Comparison of ENCODE assay signal across 8 mouse cellular contexts in the genomic region with DNA sequence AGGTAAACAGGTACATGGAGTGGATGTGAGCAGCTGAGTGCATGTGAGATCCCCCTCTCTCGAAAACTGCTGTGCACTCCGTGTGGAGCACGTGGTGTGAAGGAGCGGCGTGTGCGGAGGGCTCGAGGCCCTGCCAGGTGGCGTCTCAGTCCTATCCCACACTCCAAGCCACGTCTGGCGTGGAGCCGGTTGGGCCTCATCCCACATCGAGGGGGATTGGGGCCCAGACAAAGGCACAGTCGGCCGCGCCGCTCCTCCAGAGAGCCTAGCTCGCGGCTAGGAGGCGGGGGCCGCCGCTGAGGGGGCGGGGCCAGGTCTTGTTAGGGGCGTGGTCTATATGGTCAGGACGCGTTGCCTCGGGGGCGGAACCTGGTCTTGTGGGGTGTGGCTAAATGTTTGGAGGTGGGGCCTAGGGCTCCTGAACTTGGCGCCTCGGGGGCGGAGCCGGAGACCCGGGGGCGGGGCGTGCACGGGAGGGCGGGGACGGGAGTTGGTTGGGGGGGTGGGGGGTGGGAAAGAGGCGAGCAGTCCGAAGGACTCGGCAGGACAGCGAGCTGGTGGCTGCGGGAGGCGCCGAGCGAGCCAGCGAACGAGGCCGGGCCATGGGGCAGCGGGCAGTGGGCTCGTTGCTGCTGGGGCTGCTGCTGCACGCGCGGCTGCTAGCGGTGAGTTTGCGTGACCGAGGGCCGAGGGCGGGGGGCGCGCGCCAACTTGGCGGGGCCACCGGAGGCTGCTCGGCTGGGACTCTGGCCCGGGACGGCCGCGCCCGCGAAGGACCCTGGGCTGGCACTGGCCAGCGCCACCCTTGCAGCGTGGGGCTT. TPM values are rescaled to one million over a fixed set of nuclear protein-coding genes. Genes with fewer than 3 reads are reported as not detected.
DNase-seq lines count a peak whose midpoint lies in the region; ATAC-seq and TF ChIP-seq lines count a peak whose summit lies in the region.

TSS of gene Hspg2 (plus strand) at position 510 of the 821 bp plus-strand sequence.

- DNase-seq in c-Kit-positive CD71-positive TER-119-negative erythroid progenitor cells, embryonic 14.5 days (ENCODE audit: low read depth), result peak; percentile 88
- peak; percentile 96 to 98 for DNase-seq in kidney, postnatal 25 days
- DNase-seq in liver, embryonic 13.5 days, result peak; percentile 91
- peak; percentile 100 for DNase-seq in neural tube, embryonic 10.5 days (ENCODE audit: extremely low spot score, low spot score)

- under 1% methylated on average over 72 of the region's 72 CpGs for WGBS in forebrain, embryonic 12.5 days
- WGBS in heart, embryonic 16.5 days, result 1% methylated on average over 70 of the region's 72 CpGs
- 2% methylated on average over 71 of the region's 72 CpGs for WGBS in liver, embryonic 13.5 days (ENCODE audit: insufficient replicate concordance)
- WGBS in stomach, embryonic 15.5 days, result 1% methylated on average over 65 of the region's 72 CpGs

- peaks cover 3% of the 10 kb centered on the region for H3K27me3 ChIP-seq in E14TG2a.4 (ENCODE audit: insufficient read depth, low read length)
- peaks cover 3% of the 10 kb centered on the region; the same call in 1 of the 2 replicates for H3K27me3 ChIP-seq in forebrain, embryonic 12.5 days
- no peaks in the 10 kb centered on the region for H3K27me3 ChIP-seq in heart, embryonic 16.5 days (ENCODE audit: control insufficient read depth, insufficient read depth, low read length)
- H3K27me3 ChIP-seq in liver, embryonic 13.5 days, result peaks cover 21% of the 10 kb centered on the region
- H3K27me3 ChIP-seq in stomach, embryonic 15.5 days (replicated peaks), result no peaks in the 10 kb centered on the region

- peaks cover 10% of the 10 kb centered on the region for H3K36me3 ChIP-seq in E14TG2a.4 (ENCODE audit: insufficient read depth, low read length)
- no peaks in the 10 kb centered on the region for H3K36me3 ChIP-seq in forebrain, embryonic 12.5 days (replicated peaks)
- no peaks in the 10 kb centered on the region for H3K36me3 ChIP-seq in heart, embryonic 16.5 days (ENCODE audit: control insufficient read depth, insufficient read depth)
- no peaks in the 10 kb centered on the region for H3K36me3 ChIP-seq in liver, embryonic 13.5 days
- no peaks in the 10 kb centered on the region for H3K36me3 ChIP-seq in stomach, embryonic 15.5 days

- H3K9ac ChIP-seq in forebrain, embryonic 12.5 days, result peak within 1 kb of the TSS; percentile 72
- peak within 1 kb of the TSS; percentile 96 for H3K9ac ChIP-seq in heart, embryonic 16.5 days (ENCODE audit: low read length)
- H3K9ac ChIP-seq in liver, embryonic 13.5 days, result peak within 1 kb of the TSS; percentile 74
- peak within 1 kb of the TSS; percentile 76 for H3K9ac ChIP-seq in stomach, embryonic 15.5 days

- peaks cover 84% of the 10 kb centered on the region for H3K4me1 ChIP-seq in E14TG2a.4 (replicated peaks; ENCODE audit: low read depth, low read length)
- peaks cover 38% of the 10 kb centered on the region for H3K4me1 ChIP-seq in forebrain, embryonic 12.5 days
- H3K4me1 ChIP-seq in heart, embryonic 16.5 days (ENCODE audit: control insufficient read depth, insufficient read depth, low read length), result peaks cover 59% of the 10 kb centered on the region
- peaks cover 51% of the 10 kb centered on the region for H3K4me1 ChIP-seq in liver, embryonic 13.5 days (replicated peaks)
- peaks cover 48% of the 10 kb centered on the region for H3K4me1 ChIP-seq in stomach, embryonic 15.5 days

- ATAC-seq in forebrain, embryonic 12.5 days (ENCODE audit: low FRiP score), result peak; percentile 90
- ATAC-seq in heart, embryonic 16.5 days (replicated peaks; ENCODE audit: extremely low read depth, insufficient read depth, low FRiP score), result peak; percentile 86
- ATAC-seq in liver, embryonic 13.5 days (ENCODE audit: low read depth), result peak; percentile 79
- peak; percentile 84 for ATAC-seq in stomach, embryonic 15.5 days (ENCODE audit: insufficient read depth, low FRiP score, low read depth)

- peak within 1 kb of the TSS; percentile 53; the same call in 1 of the 2 replicates for H3K27ac ChIP-seq in forebrain, embryonic 12.5 days
- H3K27ac ChIP-seq in heart, embryonic 16.5 days (ENCODE audit: low read length), result peak within 1 kb of the TSS; percentile 84
- H3K27ac ChIP-seq in liver, embryonic 13.5 days, result no peak within 1 kb of the TSS
- H3K27ac ChIP-seq in stomach, embryonic 15.5 days, result peak within 1 kb of the TSS; percentile 83

- peak within 1 kb of the TSS; percentile 95 for H3K4me2 ChIP-seq in forebrain, embryonic 12.5 days
- peak within 1 kb of the TSS; percentile 82 for H3K4me2 ChIP-seq in heart, embryonic 16.5 days (ENCODE audit: low read depth, low read length)
- H3K4me2 ChIP-seq in liver, embryonic 13.5 days, result peak within 1 kb of the TSS; percentile 85
- peak within 1 kb of the TSS; percentile 85 for H3K4me2 ChIP-seq in stomach, embryonic 15.5 days

- peak within 1 kb of the TSS; percentile 95 for H3K4me3 ChIP-seq in E14TG2a.4 (replicated peaks; ENCODE audit: low read length)
- peak within 1 kb of the TSS; percentile 62 for H3K4me3 ChIP-seq in forebrain, embryonic 12.5 days (replicated peaks)
- peak within 1 kb of the TSS; percentile 72 for H3K4me3 ChIP-seq in heart, embryonic 16.5 days (ENCODE audit: low read length)
- H3K4me3 ChIP-seq in liver, embryonic 13.5 days (replicated peaks), result peak within 1 kb of the TSS; percentile 66
- H3K4me3 ChIP-seq in stomach, embryonic 15.5 days (replicated peaks), result peak within 1 kb of the TSS; percentile 78

- H3K9me3 ChIP-seq in E14TG2a.4 (ENCODE audit: low read length), result no peaks in the 10 kb centered on the region
- H3K9me3 ChIP-seq in forebrain, embryonic 12.5 days, result no peaks in the 10 kb centered on the region
- H3K9me3 ChIP-seq in heart, embryonic 16.5 days (replicated peaks; ENCODE audit: control insufficient read depth, low read length), result no peaks in the 10 kb centered on the region
- H3K9me3 ChIP-seq in liver, embryonic 13.5 days (replicated peaks), result no peaks in the 10 kb centered on the region
- no peaks in the 10 kb centered on the region for H3K9me3 ChIP-seq in stomach, embryonic 15.5 days

- no peak for TF ChIP-seq CTCF in E14TG2a.4 (conservative IDR thresholded peaks at IDR 0.05; ENCODE audit: low read length)

RNA-seq across cellular contexts. Expression of gene Hspg2, which starts in this region (rescaled TPM):
- polyA plus RNA-seq in forebrain, embryonic 12.5 days (2016; fragmentation: Nextera tagmentation; extraction: Ambion mirVana), result 8.0 and 8.9 TPM in 2 replicates
- polyA plus RNA-seq in heart, embryonic 16.5 days (2015; fragmentation: Nextera tagmentation; extraction: Ambion mirVana), result 52.0 and 56.3 TPM in 2 replicates
- 2.6 and 3.2 TPM in 2 replicates for polyA plus RNA-seq in liver, embryonic 13.5 days (2015; fragmentation: Nextera tagmentation; extraction: Ambion mirVana)
- polyA plus RNA-seq in stomach, embryonic 15.5 days (2015; fragmentation: Nextera tagmentation; extraction: Ambion mirVana), result 28.5 and 28.9 TPM in 2 replicates
